9 mouse cellular contexts compared by ENCODE assay signal in genomic region chrX:51679601-51680427, GRCm38 (mm10). TPM values are rescaled to one million over a fixed set of nuclear protein-coding genes. Genes with fewer than 3 reads are reported as not detected.
DNase-seq lines count a peak whose midpoint lies in the region; ATAC-seq and TF ChIP-seq lines count a peak whose summit lies in the region.
"Had no signal": no experiment of that assay in that cellular context is flagged by ENCODE, and none has a peak within 500 bp of the region (broad histone marks: within the 10 kb centered on the region; RNA-seq: fewer than 3 reads in every experiment).

No protein-coding gene starts in this region.

- WGBS in heart, embryonic 13.5 days = 18% methylated on average over 46 of the region's 46 CpGs
- WGBS in liver, postnatal 0 days (ENCODE audit: insufficient replicate concordance) = 24% methylated on average over 46 of the region's 46 CpGs

- 0 out of 2 replicates have a peak, but pooled peaks cover 2% of the 10 kb centered on the region for H3K4me1 ChIP-seq in heart, embryonic 13.5 days
- H3K4me1 ChIP-seq in liver, postnatal 0 days (ENCODE audit: insufficient read depth) = peaks cover 4% of the 10 kb centered on the region; the same call in 1 of the 2 replicates

- peak; percentile 0 to 1 for DNase-seq in urinary bladder, adult 18-20 months (ENCODE audit: low spot score in 2 of 2)
- DNase-seq in urinary bladder, adult 2 months (ENCODE audit: low spot score) = no peak
- DNase-seq in embryo, embryonic 11 days = peak; percentile 13
- peak; percentile 22 for DNase-seq in kidney, postnatal 14 days
- peak; percentile 11 for DNase-seq in liver, postnatal 0 days
- DNase-seq in right cerebral cortex, postnatal 4 days = peak; percentile 7

- H3K9ac ChIP-seq in heart, embryonic 13.5 days = peak overlapping the region; percentile 77
- H3K9ac ChIP-seq in liver, postnatal 0 days (replicated peaks) = no peak overlapping the region

- no peak for TF ChIP-seq EP300 in liver, postnatal 0 days (IDR thresholded peaks at IDR 0.05; ENCODE audit: low read depth)

- no peaks in the 10 kb centered on the region for H3K9me3 ChIP-seq in heart, embryonic 13.5 days
- H3K9me3 ChIP-seq in liver, postnatal 0 days (ENCODE audit: low read length) = no peaks in the 10 kb centered on the region

- no peak for TF ChIP-seq CTCF in liver, postnatal 0 days (IDR thresholded peaks at IDR 0.05; ENCODE audit: low read depth)

- ATAC-seq in heart, embryonic 13.5 days (ENCODE audit: extremely low read depth, insufficient number of reproducible peaks, low FRiP score, low TSS enrichment) = no peak
- ATAC-seq in liver, postnatal 0 days = no peak
- no peak for ATAC-seq in monocyte, adult 5-6 weeks (replicated peaks; ENCODE audit: insufficient number of reproducible peaks, low FRiP score, low TSS enrichment, poor library complexity, severe bottlenecking)

- H3K36me3 ChIP-seq in heart, embryonic 13.5 days = no peaks in the 10 kb centered on the region
- no peaks in the 10 kb centered on the region for H3K36me3 ChIP-seq in liver, postnatal 0 days (replicated peaks; ENCODE audit: insufficient read depth, low read length)

- peak overlapping the region; percentile 61 for H3K4me3 ChIP-seq in heart, embryonic 13.5 days
- H3K4me3 ChIP-seq in liver, postnatal 0 days (ENCODE audit: low read depth, low read length) = peak overlapping the region; percentile 33

- peak overlapping the region; percentile 83 for H3K4me2 ChIP-seq in heart, embryonic 13.5 days
- H3K4me2 ChIP-seq in liver, postnatal 0 days (ENCODE audit: low read depth, low read length) = peak overlapping the region; percentile 55

- H3K27ac ChIP-seq in heart, embryonic 13.5 days (replicated peaks) = no peak overlapping the region
- H3K27ac ChIP-seq in liver, postnatal 0 days (ENCODE audit: low read depth) = no peak overlapping the region
- H3K27ac ChIP-seq: macrophage had no signal

- H3K27me3 ChIP-seq in heart, embryonic 13.5 days (replicated peaks) = peaks cover 44% of the 10 kb centered on the region
- H3K27me3 ChIP-seq in liver, postnatal 0 days (ENCODE audit: insufficient read depth, low read length) = peaks cover 46% of the 10 kb centered on the region

RNA-seq across cellular contexts. Expression of gene Hs6st2, which starts 1.8 kb away (rescaled TPM):
- 0.36 and 0.94 TPM in 2 replicates for polyA plus RNA-seq in urinary bladder, adult 2 months (2012; rRNA removed)
- 14.0 and 14.4 TPM in 2 replicates for polyA plus RNA-seq in heart, embryonic 13.5 days (2015; fragmentation: Nextera tagmentation; extraction: Ambion mirVana)
- polyA plus RNA-seq in liver, postnatal 0 days (2015; fragmentation: Nextera tagmentation; extraction: Ambion mirVana) = 0.17 and 0.27 TPM in 2 replicates
- total RNA-seq in monocyte, adult 5-6 weeks (2017) = not detected in 3 replicates
- polyA plus RNA-seq: macrophage had no signal
